Comparison of ENCODE assay signal across 10 mouse cellular contexts in genomic region chr19:4149764-4150461, GRCm38 (mm10). TPM values are rescaled to one million over a fixed set of nuclear protein-coding genes. Genes with fewer than 3 reads are reported as not detected.
DNase-seq lines count a peak whose midpoint lies in the region; ATAC-seq and TF ChIP-seq lines count a peak whose summit lies in the region.
"Had no signal": no experiment of that assay in that cellular context is flagged by ENCODE, and none has a peak within 500 bp of the region (broad histone marks: within the 10 kb centered on the region; RNA-seq: fewer than 3 reads in every experiment).

No protein-coding gene starts in this region.

- no peak for DNase-seq in forebrain, embryonic 14.5 days (ENCODE audit: low spot score)
- no peak for DNase-seq in lung, embryonic 14.5 days
- no peak for DNase-seq in lung, postnatal 36 days
- no peak for DNase-seq in hindbrain, embryonic 14.5 days (ENCODE audit: low spot score)
- DNase-seq in midbrain, embryonic 14.5 days, result no peak
- DNase-seq in frontal cortex, postnatal 14 days (ENCODE audit: low spot score in 2 of 2), result no peak

- H3K4me3 ChIP-seq in forebrain, embryonic 13.5 days, result no peak overlapping the region
- H3K4me3 ChIP-seq in forebrain, embryonic 14.5 days (ENCODE audit: low read depth, low read length), result no peak overlapping the region
- peak overlapping the region; percentile 89; the same call in 1 of the 2 replicates for H3K4me3 ChIP-seq in lung, embryonic 14.5 days (ENCODE audit: low read depth, low read length)
- no peak overlapping the region for H3K4me3 ChIP-seq in hindbrain, embryonic 14.5 days (replicated peaks; ENCODE audit: low read length)
- 0 out of 2 replicates have a peak overlapping the region, but pooled peaks have one; percentile 2 for H3K4me3 ChIP-seq in midbrain, embryonic 14.5 days (replicated peaks; ENCODE audit: low read depth, low read length)

- peaks cover 26% of the 10 kb centered on the region for H3K4me1 ChIP-seq in forebrain, embryonic 13.5 days
- H3K4me1 ChIP-seq in forebrain, embryonic 14.5 days (ENCODE audit: control insufficient read depth, insufficient read depth, low read length), result peaks cover 10% of the 10 kb centered on the region
- peaks cover 5% of the 10 kb centered on the region for H3K4me1 ChIP-seq in lung, embryonic 14.5 days (ENCODE audit: insufficient read depth)
- H3K4me1 ChIP-seq in hindbrain, embryonic 14.5 days (replicated peaks; ENCODE audit: control insufficient read depth, insufficient read depth, low read length), result peaks cover 14% of the 10 kb centered on the region
- peaks cover 15% of the 10 kb centered on the region; the same call in 1 of the 2 replicates for H3K4me1 ChIP-seq in midbrain, embryonic 14.5 days (ENCODE audit: control insufficient read depth, insufficient read depth, low read length)

- no peaks in the 10 kb centered on the region for H3K9me3 ChIP-seq in forebrain, embryonic 13.5 days (replicated peaks)
- H3K9me3 ChIP-seq in forebrain, embryonic 14.5 days (replicated peaks; ENCODE audit: control insufficient read depth, low read length), result no peaks in the 10 kb centered on the region
- H3K9me3 ChIP-seq in lung, embryonic 14.5 days (ENCODE audit: low read depth, low read length), result no peaks in the 10 kb centered on the region
- no peaks in the 10 kb centered on the region for H3K9me3 ChIP-seq in hindbrain, embryonic 14.5 days (ENCODE audit: control insufficient read depth, low read length)
- 0 out of 2 replicates have a peak, but pooled peaks cover 4% of the 10 kb centered on the region for H3K9me3 ChIP-seq in midbrain, embryonic 14.5 days (ENCODE audit: control insufficient read depth, low read length)

- peaks cover 45% of the 10 kb centered on the region for H3K36me3 ChIP-seq in forebrain, embryonic 13.5 days (ENCODE audit: poor library complexity, severe bottlenecking)
- peaks cover 32% of the 10 kb centered on the region for H3K36me3 ChIP-seq in forebrain, embryonic 14.5 days (ENCODE audit: control insufficient read depth, insufficient read depth, low read length)
- peaks cover 27% of the 10 kb centered on the region for H3K36me3 ChIP-seq in lung, embryonic 14.5 days (ENCODE audit: insufficient read depth)
- peaks cover 31% of the 10 kb centered on the region for H3K36me3 ChIP-seq in hindbrain, embryonic 14.5 days (replicated peaks; ENCODE audit: control insufficient read depth, insufficient read depth)
- H3K36me3 ChIP-seq in midbrain, embryonic 14.5 days (ENCODE audit: control insufficient read depth, insufficient read depth, low read length), result peaks cover 32% of the 10 kb centered on the region

- peak overlapping the region; percentile 86; the same call in 1 of the 2 replicates for H3K4me2 ChIP-seq in forebrain, embryonic 13.5 days
- H3K4me2 ChIP-seq in forebrain, embryonic 14.5 days (ENCODE audit: low read length), result no peak overlapping the region
- peak overlapping the region; percentile 87; the same call in 1 of the 2 replicates for H3K4me2 ChIP-seq in lung, embryonic 14.5 days
- peak overlapping the region; percentile 75 for H3K4me2 ChIP-seq in hindbrain, embryonic 14.5 days (replicated peaks)
- peak overlapping the region; percentile 86; the same call in 1 of the 2 replicates for H3K4me2 ChIP-seq in midbrain, embryonic 14.5 days (ENCODE audit: low read length)

- H3K27ac ChIP-seq in forebrain, embryonic 13.5 days, result no peak overlapping the region
- H3K27ac ChIP-seq in forebrain, embryonic 14.5 days (ENCODE audit: low read depth, low read length), result no peak overlapping the region
- no peak overlapping the region for H3K27ac ChIP-seq in lung, embryonic 14.5 days (ENCODE audit: low read depth)
- H3K27ac ChIP-seq in hindbrain, embryonic 14.5 days, result no peak overlapping the region
- no peak overlapping the region for H3K27ac ChIP-seq in midbrain, embryonic 14.5 days (replicated peaks; ENCODE audit: low read depth, low read length)

- ATAC-seq in forebrain, embryonic 13.5 days, result no peak
- ATAC-seq in forebrain, embryonic 14.5 days, result no peak
- ATAC-seq in lung, embryonic 14.5 days (ENCODE audit: insufficient read depth), result no peak
- no peak for ATAC-seq in hindbrain, embryonic 14.5 days (ENCODE audit: low FRiP score)
- ATAC-seq in midbrain, embryonic 14.5 days (ENCODE audit: low FRiP score, low TSS enrichment), result no peak
- no peak for ATAC-seq in erythroid progenitor cell, adult 5-6 weeks (replicated peaks; ENCODE audit: low FRiP score, poor library complexity, severe bottlenecking)

- H3K9ac ChIP-seq in forebrain, embryonic 13.5 days, result no peak overlapping the region
- H3K9ac ChIP-seq in forebrain, embryonic 14.5 days (ENCODE audit: low read length), result no peak overlapping the region
- H3K9ac ChIP-seq in lung, embryonic 14.5 days, result no peak overlapping the region
- H3K9ac ChIP-seq in hindbrain, embryonic 14.5 days, result no peak overlapping the region
- H3K9ac ChIP-seq in midbrain, embryonic 14.5 days (replicated peaks; ENCODE audit: low read length), result no peak overlapping the region

- no peaks in the 10 kb centered on the region for H3K27me3 ChIP-seq in forebrain, embryonic 13.5 days
- H3K27me3 ChIP-seq in forebrain, embryonic 14.5 days (replicated peaks; ENCODE audit: control insufficient read depth, insufficient read depth, low read length), result no peaks in the 10 kb centered on the region
- H3K27me3 ChIP-seq in lung, embryonic 14.5 days (ENCODE audit: insufficient read depth, low read length), result no peaks in the 10 kb centered on the region
- no peaks in the 10 kb centered on the region for H3K27me3 ChIP-seq in hindbrain, embryonic 14.5 days (ENCODE audit: control insufficient read depth, insufficient read depth, low read length)
- H3K27me3 ChIP-seq in midbrain, embryonic 14.5 days (ENCODE audit: control insufficient read depth, insufficient read depth, low read length), result no peaks in the 10 kb centered on the region

- TF ChIP-seq CTCF in lung, embryonic 14.5 days (IDR thresholded peaks at IDR 0.05; ENCODE audit: low read depth), result no peak

- WGBS in forebrain, embryonic 13.5 days, result 94% methylated on average over 17 of the region's 17 CpGs
- whole genome bisulfite sequencing in forebrain, embryonic 14.5 days, result 95% methylated on average over 17 of the region's 17 CpGs
- 90% methylated on average over 17 of the region's 17 CpGs for WGBS in lung, embryonic 14.5 days
- WGBS in hindbrain, embryonic 14.5 days, result 93% methylated on average over 17 of the region's 17 CpGs
- 95% methylated on average over 17 of the region's 17 CpGs for WGBS in midbrain, embryonic 14.5 days

RNA-seq across cellular contexts. Expression of gene Coro1b, which starts 1.5 kb away (rescaled TPM):
- 126 and 144 TPM in 2 replicates for polyA plus RNA-seq in forebrain, embryonic 13.5 days (2015; fragmentation: Nextera tagmentation; extraction: Ambion mirVana)
- polyA plus RNA-seq in forebrain, embryonic 14.5 days (2014; fragmentation: Nextera tagmentation; extraction: Ambion mirVana), result 134 and 154 TPM in 2 replicates
- polyA plus RNA-seq in lung, embryonic 14.5 days (2014; fragmentation: Nextera tagmentation; extraction: Ambion mirVana), result 134 and 148 TPM in 2 replicates
- 102 TPM in 2 replicates for polyA plus RNA-seq in hindbrain, embryonic 14.5 days (2014; fragmentation: Nextera tagmentation; extraction: Ambion mirVana)
- 105 and 117 TPM in 2 replicates for polyA plus RNA-seq in midbrain, embryonic 14.5 days (2014; fragmentation: Nextera tagmentation; extraction: Ambion mirVana)
- total RNA-seq in erythroid progenitor cell, adult 5-6 weeks (2015; ENCODE audit: low replicate concordance), result 68.3 and 83.3 TPM in 2 replicates
- total RNA-seq in erythroid progenitor cell, adult 5-6 weeks (2017; ENCODE audit: low replicate concordance), result 8.5 and 48.9 TPM in 2 replicates

RNA-seq across cellular contexts. Expression of gene Ptprcap, which starts 3.5 kb away (rescaled TPM):
- polyA plus RNA-seq in forebrain, embryonic 13.5 days (2015; fragmentation: Nextera tagmentation; extraction: Ambion mirVana), result 0.33 and 0.65 TPM in 2 replicates
- polyA plus RNA-seq in forebrain, embryonic 14.5 days (2014; fragmentation: Nextera tagmentation; extraction: Ambion mirVana), result 0.24 TPM in 1 of 2 replicates, not detected in the other
- 0.81 and 1.1 TPM in 2 replicates for polyA plus RNA-seq in lung, embryonic 14.5 days (2014; fragmentation: Nextera tagmentation; extraction: Ambion mirVana)
- 0.44 and 0.68 TPM in 2 replicates for polyA plus RNA-seq in hindbrain, embryonic 14.5 days (2014; fragmentation: Nextera tagmentation; extraction: Ambion mirVana)
- 0.55 and 0.64 TPM in 2 replicates for polyA plus RNA-seq in midbrain, embryonic 14.5 days (2014; fragmentation: Nextera tagmentation; extraction: Ambion mirVana)
- total RNA-seq in erythroid progenitor cell, adult 5-6 weeks (2015; ENCODE audit: low replicate concordance), result 66.3 and 73.4 TPM in 2 replicates
- total RNA-seq in erythroid progenitor cell, adult 5-6 weeks (2017; ENCODE audit: low replicate concordance), result 14.4 and 38.8 TPM in 2 replicates

RNA-seq across cellular contexts. Expression of gene Cabp4, which starts 6.1 kb away (rescaled TPM):
- 0.09 and 0.13 TPM in 2 replicates for polyA plus RNA-seq in forebrain, embryonic 13.5 days (2015; fragmentation: Nextera tagmentation; extraction: Ambion mirVana)
- polyA plus RNA-seq in forebrain, embryonic 14.5 days (2014; fragmentation: Nextera tagmentation; extraction: Ambion mirVana), result 0.08 and 0.12 TPM in 2 replicates
- polyA plus RNA-seq in lung, embryonic 14.5 days (2014; fragmentation: Nextera tagmentation; extraction: Ambion mirVana), result 0.09 TPM in 1 of 2 replicates, not detected in the other
- polyA plus RNA-seq in hindbrain, embryonic 14.5 days (2014; fragmentation: Nextera tagmentation; extraction: Ambion mirVana), result 0.11 and 0.26 TPM in 2 replicates
- polyA plus RNA-seq in midbrain, embryonic 14.5 days (2014; fragmentation: Nextera tagmentation; extraction: Ambion mirVana), result 0.14 and 0.15 TPM in 2 replicates
- not detected in 2 replicates for total RNA-seq in erythroid progenitor cell, adult 5-6 weeks (2015; ENCODE audit: low replicate concordance)
- total RNA-seq in erythroid progenitor cell, adult 5-6 weeks (2017; ENCODE audit: low replicate concordance), result not detected in 2 replicates
- total RNA-seq: common myeloid progenitor, adult 5-6 weeks; hematopoietic stem cell, adult 5-6 weeks had no signal

RNA-seq across cellular contexts. Expression of gene Gpr152, which starts 10.3 kb away (rescaled TPM):
- 0.04 TPM in 1 of 2 replicates, not detected in the other for polyA plus RNA-seq in forebrain, embryonic 13.5 days (2015; fragmentation: Nextera tagmentation; extraction: Ambion mirVana)
- polyA plus RNA-seq in forebrain, embryonic 14.5 days (2014; fragmentation: Nextera tagmentation; extraction: Ambion mirVana), result not detected in 2 replicates
- polyA plus RNA-seq in lung, embryonic 14.5 days (2014; fragmentation: Nextera tagmentation; extraction: Ambion mirVana), result not detected in 2 replicates
- polyA plus RNA-seq in hindbrain, embryonic 14.5 days (2014; fragmentation: Nextera tagmentation; extraction: Ambion mirVana), result not detected in 2 replicates
- polyA plus RNA-seq in midbrain, embryonic 14.5 days (2014; fragmentation: Nextera tagmentation; extraction: Ambion mirVana), result not detected in 2 replicates
- total RNA-seq in erythroid progenitor cell, adult 5-6 weeks (2015; ENCODE audit: low replicate concordance), result 1.1 TPM in 1 of 2 replicates, not detected in the other
- total RNA-seq in erythroid progenitor cell, adult 5-6 weeks (2017; ENCODE audit: low replicate concordance), result not detected in 2 replicates
- total RNA-seq: common myeloid progenitor, adult 5-6 weeks; hematopoietic stem cell, adult 5-6 weeks had no signal

RNA-seq across cellular contexts. Expression of gene Rps6kb2, which starts 13.2 kb away (rescaled TPM):
- 56.6 and 61.6 TPM in 2 replicates for polyA plus RNA-seq in forebrain, embryonic 13.5 days (2015; fragmentation: Nextera tagmentation; extraction: Ambion mirVana)
- polyA plus RNA-seq in forebrain, embryonic 14.5 days (2014; fragmentation: Nextera tagmentation; extraction: Ambion mirVana), result 32.3 and 35.5 TPM in 2 replicates
- 37.9 and 43.2 TPM in 2 replicates for polyA plus RNA-seq in lung, embryonic 14.5 days (2014; fragmentation: Nextera tagmentation; extraction: Ambion mirVana)
- polyA plus RNA-seq in hindbrain, embryonic 14.5 days (2014; fragmentation: Nextera tagmentation; extraction: Ambion mirVana), result 35.8 and 39.7 TPM in 2 replicates
- polyA plus RNA-seq in midbrain, embryonic 14.5 days (2014; fragmentation: Nextera tagmentation; extraction: Ambion mirVana), result 37.3 and 42.2 TPM in 2 replicates
- total RNA-seq in erythroid progenitor cell, adult 5-6 weeks (2015; ENCODE audit: low replicate concordance), result 39.8 and 52.3 TPM in 2 replicates
- 21.4 and 34.8 TPM in 2 replicates for total RNA-seq in erythroid progenitor cell, adult 5-6 weeks (2017; ENCODE audit: low replicate concordance)

Comparison
In these comparisons a context has a peak if more than half of its experiments do, and no peak if none do; other contexts are left out.
1. H3K4me3 ChIP-seq: peak in lung, embryonic 14.5 days (single experiment) and midbrain, embryonic 14.5 days (single experiment); none in forebrain, embryonic 13.5 days (single experiment), forebrain, embryonic 14.5 days (single experiment) and hindbrain, embryonic 14.5 days (single experiment).